Mouse (Mus musculus): ENCODE data around the gene Sh3glb1. TPM values are rescaled to one million over a fixed set of nuclear protein-coding genes. Genes with fewer than 3 reads are reported as not detected.
"Not testable (repeated sequence)": the region's sequence is repeated elsewhere in the genome, so short reads cannot be mapped to it uniquely, and the experiment has no call there.

The Sh3glb1 gene
- polyA plus RNA-seq, 1 experiment from 2014 or later = 157 TPM

GRCm38 (mm10) chr3:144747706-144748105, 27.6 kb upstream of the Sh3glb1 start:
- H3K27ac ChIP-seq (replicated peaks; ENCODE audit: low read depth, low read length); H3K9me3 ChIP-seq (ENCODE audit: control insufficient read depth, low read length); H3K9ac ChIP-seq (ENCODE audit: low read depth, low read length); H3K36me3 ChIP-seq (ENCODE audit: control insufficient read depth, insufficient read depth, low read length); ATAC-seq (ENCODE audit: low read depth); DNase-seq (ENCODE audit: low spot score); H3K4me1 ChIP-seq (ENCODE audit: control insufficient read depth, insufficient read depth, low read length); H3K4me3 ChIP-seq (ENCODE audit: low read depth, low read length); H3K27me3 ChIP-seq (replicated peaks; ENCODE audit: control insufficient read depth, insufficient read depth, low read length); H3K4me2 ChIP-seq (ENCODE audit: low read depth, low read length): not testable (repeated sequence)
- WGBS = 57% methylated on average over 3 of the region's 3 CpGs

- not testable (repeated sequence) for ATAC-seq (ENCODE audit: low read depth); DNase-seq (ENCODE audit: low spot score); H3K4me1 ChIP-seq (ENCODE audit: control insufficient read depth, insufficient read depth, low read length); H3K36me3 ChIP-seq (ENCODE audit: control insufficient read depth, insufficient read depth, low read length); H3K9ac ChIP-seq (ENCODE audit: low read depth, low read length); H3K4me3 ChIP-seq (ENCODE audit: low read depth, low read length); H3K9me3 ChIP-seq (ENCODE audit: control insufficient read depth, low read length); H3K27ac ChIP-seq (replicated peaks; ENCODE audit: low read depth, low read length); H3K27me3 ChIP-seq (replicated peaks; ENCODE audit: control insufficient read depth, insufficient read depth, low read length); H3K4me2 ChIP-seq (ENCODE audit: low read depth, low read length)
- 81% methylated on average over 24 of the region's 24 CpGs for WGBS
Measured at GRCm38 (mm10) chr3:144738396-144738795, 18.3 kb upstream of the Sh3glb1 start.

- Histone ChIP-seq H3K4me3 (ENCODE audit: low read depth, low read length) (no peak overlapping the region), H3K4me1 (ENCODE audit: control insufficient read depth, insufficient read depth, low read length) (no peaks in the 10 kb centered on the region), H3K36me3 (ENCODE audit: control insufficient read depth, insufficient read depth, low read length) (no peaks in the 10 kb centered on the region), H3K27ac (replicated peaks; ENCODE audit: low read depth, low read length) (no peak overlapping the region), H3K4me2 (ENCODE audit: low read depth, low read length) (no peak overlapping the region), H3K27me3 (replicated peaks; ENCODE audit: control insufficient read depth, insufficient read depth, low read length) (no peaks in the 10 kb centered on the region), H3K9ac (ENCODE audit: low read depth, low read length) (no peak overlapping the region), H3K9me3 (ENCODE audit: control insufficient read depth, low read length) (no peaks in the 10 kb centered on the region)
- no peak for DNase-seq (ENCODE audit: low spot score)
- ATAC-seq (ENCODE audit: low read depth) = no peak
- 21% methylated on average over 9 of the region's 9 CpGs for WGBS
Measured at GRCm38 (mm10) chr3:144736831-144737230, 16.7 kb upstream of the Sh3glb1 start.

- H3K9ac ChIP-seq (ENCODE audit: low read depth, low read length) = no peak overlapping the region
- H3K4me3 ChIP-seq (ENCODE audit: low read depth, low read length) = no peak overlapping the region
- no peak overlapping the region for H3K4me2 ChIP-seq (ENCODE audit: low read depth, low read length)
- peaks cover 10% of the 10 kb centered on the region for H3K4me1 ChIP-seq (ENCODE audit: control insufficient read depth, insufficient read depth, low read length)
- DNase-seq (ENCODE audit: low spot score) (no peak), ATAC-seq (ENCODE audit: low read depth) (no peak)
- no peaks in the 10 kb centered on the region for H3K36me3 ChIP-seq (ENCODE audit: control insufficient read depth, insufficient read depth, low read length)
- no peak overlapping the region for H3K27ac ChIP-seq (replicated peaks; ENCODE audit: low read depth, low read length)
- 39% methylated on average over 4 of the region's 4 CpGs for WGBS
- H3K27me3 ChIP-seq (replicated peaks; ENCODE audit: control insufficient read depth, insufficient read depth, low read length) = no peaks in the 10 kb centered on the region
- H3K9me3 ChIP-seq (ENCODE audit: control insufficient read depth, low read length) = no peaks in the 10 kb centered on the region
Measured at GRCm38 (mm10) chr3:144723455-144723854, 3.3 kb upstream of the Sh3glb1 start.

- H3K4me2 ChIP-seq (ENCODE audit: low read depth, low read length); H3K36me3 ChIP-seq (ENCODE audit: control insufficient read depth, insufficient read depth, low read length); H3K9me3 ChIP-seq (ENCODE audit: control insufficient read depth, low read length); DNase-seq (ENCODE audit: low spot score); H3K4me3 ChIP-seq (ENCODE audit: low read depth, low read length); H3K27ac ChIP-seq (replicated peaks; ENCODE audit: low read depth, low read length); H3K27me3 ChIP-seq (replicated peaks; ENCODE audit: control insufficient read depth, insufficient read depth, low read length); H3K9ac ChIP-seq (ENCODE audit: low read depth, low read length); ATAC-seq (ENCODE audit: low read depth): not testable (repeated sequence)
- H3K4me1 ChIP-seq (ENCODE audit: control insufficient read depth, insufficient read depth, low read length) = peaks cover 17% of the 10 kb centered on the region
- 79% methylated on average over 3 of the region's 3 CpGs for WGBS
Measured at GRCm38 (mm10) chr3:144722566-144722965, 2.4 kb upstream of the Sh3glb1 start.

GRCm38 (mm10) chr3:144721860-144722256, 1.7 kb upstream of the Sh3glb1 start:
- Histone ChIP-seq H3K36me3 (ENCODE audit: control insufficient read depth, insufficient read depth, low read length) (no peaks in the 10 kb centered on the region), H3K4me2 (ENCODE audit: low read depth, low read length) (no peak overlapping the region), H3K27me3 (replicated peaks; ENCODE audit: control insufficient read depth, insufficient read depth, low read length) (no peaks in the 10 kb centered on the region), H3K9ac (ENCODE audit: low read depth, low read length) (no peak overlapping the region), H3K4me3 (ENCODE audit: low read depth, low read length) (no peak overlapping the region), H3K27ac (replicated peaks; ENCODE audit: low read depth, low read length) (no peak overlapping the region), H3K9me3 (ENCODE audit: control insufficient read depth, low read length) (no peaks in the 10 kb centered on the region), H3K4me1 (ENCODE audit: control insufficient read depth, insufficient read depth, low read length) (peaks cover 19% of the 10 kb centered on the region)
- ATAC-seq (ENCODE audit: low read depth) (no peak), DNase-seq (ENCODE audit: low spot score) (no peak)
- WGBS = 79% methylated on average over 9 of the region's 9 CpGs

GRCm38 (mm10) chr3:144721077-144721859, 1.1 kb upstream of the Sh3glb1 start:
- 87% methylated on average over 10 of the region's 10 CpGs for WGBS
- no peaks in the 10 kb centered on the region for H3K36me3 ChIP-seq (ENCODE audit: control insufficient read depth, insufficient read depth, low read length)
- DNase-seq (ENCODE audit: low spot score) (no peak), ATAC-seq (ENCODE audit: low read depth) (no peak)
- H3K4me2 ChIP-seq (ENCODE audit: low read depth, low read length) = peak overlapping the region; percentile 57
- peaks cover 23% of the 10 kb centered on the region for H3K4me1 ChIP-seq (ENCODE audit: control insufficient read depth, insufficient read depth, low read length)
- no peaks in the 10 kb centered on the region for H3K27me3 ChIP-seq (replicated peaks; ENCODE audit: control insufficient read depth, insufficient read depth, low read length)
- H3K9ac ChIP-seq (ENCODE audit: low read depth, low read length) = peak overlapping the region; percentile 57; the same call in 1 of the 2 replicates
- H3K9me3 ChIP-seq (ENCODE audit: control insufficient read depth, low read length) = no peaks in the 10 kb centered on the region
- H3K4me3 ChIP-seq (ENCODE audit: low read depth, low read length) = peak overlapping the region; percentile 91
- peak overlapping the region; percentile 58; the same call in 1 of the 2 replicates for H3K27ac ChIP-seq (replicated peaks; ENCODE audit: low read depth, low read length)

GRCm38 (mm10) chr3:144719088-144719900, 841 bp downstream of the Sh3glb1 start:
- H3K27me3 ChIP-seq (replicated peaks; ENCODE audit: control insufficient read depth, insufficient read depth, low read length) = no peaks in the 10 kb centered on the region
- H3K4me1 ChIP-seq (ENCODE audit: control insufficient read depth, insufficient read depth, low read length) = peaks cover 27% of the 10 kb centered on the region
- H3K9me3 ChIP-seq (ENCODE audit: control insufficient read depth, low read length) = no peaks in the 10 kb centered on the region
- DNase-seq (ENCODE audit: low spot score) (peak; percentile 61), ATAC-seq (ENCODE audit: low read depth) (peak; percentile 35)
- H3K4me2 ChIP-seq (ENCODE audit: low read depth, low read length) = peak overlapping the region; percentile 77
- H3K27ac ChIP-seq (replicated peaks; ENCODE audit: low read depth, low read length) = peak overlapping the region; percentile 99
- WGBS = under 1% methylated on average over 20 of the region's 56 CpGs
- peak overlapping the region; percentile 91 for H3K4me3 ChIP-seq (ENCODE audit: low read depth, low read length)
- H3K36me3 ChIP-seq (ENCODE audit: control insufficient read depth, insufficient read depth, low read length) = no peaks in the 10 kb centered on the region
- peak overlapping the region; percentile 94 for H3K9ac ChIP-seq (ENCODE audit: low read depth, low read length)
